Mouse (Mus musculus) retina, adult 2 months (tissue): ENCODE data around the gene Tvp23b.

Experiments used
- DNase-seq: peaks from one replicate; pipeline ENCODE4 v3.0.0-alpha.2; 2012; ENCODE audit warnings: low read depth, low spot score

Tvp23b gene

DNA sequence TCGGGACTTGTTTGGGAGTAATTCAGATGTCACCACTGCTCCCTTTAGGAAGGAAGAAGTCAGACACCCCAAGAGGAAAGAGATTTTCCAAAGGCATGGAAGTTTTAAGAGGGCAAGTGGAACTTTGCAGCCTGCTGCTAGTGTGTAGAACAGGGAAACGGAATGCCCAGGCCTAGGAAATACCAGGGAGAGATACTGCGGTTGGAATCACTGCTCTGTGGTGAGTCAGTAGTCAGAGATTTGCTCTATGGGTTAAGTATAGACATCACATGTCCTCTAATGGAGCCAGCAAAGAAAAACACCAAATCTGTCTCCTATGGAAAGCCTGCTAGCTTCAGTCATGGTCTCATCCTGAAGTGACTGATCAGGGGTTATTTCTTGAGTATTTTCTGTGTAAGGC lies 60.9 kb downstream of the Tvp23b start:
- DNase-seq: no peak

DNA sequence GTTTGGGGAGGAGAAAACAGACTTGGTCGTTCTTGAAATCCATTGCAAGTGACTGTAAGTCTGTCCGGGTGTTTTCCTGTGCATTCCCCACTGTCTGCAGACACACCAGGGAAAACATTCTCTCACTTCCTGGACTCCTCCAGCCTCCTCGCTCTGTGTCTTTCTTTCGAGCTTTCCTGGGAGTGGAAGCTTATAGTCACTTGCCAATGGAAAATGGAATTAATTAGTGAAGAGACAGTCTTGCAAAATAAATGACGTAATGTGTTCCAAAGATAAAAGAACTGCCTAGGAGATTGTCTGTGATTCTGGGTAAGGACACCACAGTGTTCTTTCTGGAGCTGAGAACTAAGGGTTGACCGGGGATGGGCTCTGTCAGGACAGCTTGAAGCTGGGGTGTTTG lies 64.3 kb downstream of the Tvp23b start:
- no peak for DNase-seq

DNA sequence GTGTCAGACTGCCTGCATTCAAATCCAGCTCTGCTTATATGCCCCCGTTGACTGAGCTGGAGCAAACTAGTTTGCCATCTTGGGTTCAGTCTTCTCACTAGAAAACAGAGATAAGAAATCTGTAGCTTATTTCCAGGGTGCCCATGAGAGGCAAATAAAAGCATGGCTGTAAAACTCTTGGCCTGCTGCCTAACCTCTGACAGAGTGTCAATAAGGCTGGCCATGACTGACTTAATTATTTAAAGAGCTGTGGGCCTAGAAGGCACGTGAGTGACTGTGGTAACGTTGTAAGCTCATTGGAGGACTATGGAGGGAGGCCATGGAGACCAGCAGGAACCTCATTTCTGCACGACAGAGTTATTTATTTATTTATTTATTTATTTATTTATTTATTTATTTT lies 66.3 kb downstream of the Tvp23b start:
- DNase-seq: no peak

GRCm38 (mm10) chr11:62949548-62949947 lies 70.3 kb downstream of the Tvp23b start:
- DNase-seq: no peak

GRCm38 (mm10) chr11:62951012-62951411 lies 71.8 kb downstream of the Tvp23b start, which contains the start of gene Cdrt4:
Cdrt4 (plus strand) TSS chr11:62951193.
- no peak for DNase-seq

DNA sequence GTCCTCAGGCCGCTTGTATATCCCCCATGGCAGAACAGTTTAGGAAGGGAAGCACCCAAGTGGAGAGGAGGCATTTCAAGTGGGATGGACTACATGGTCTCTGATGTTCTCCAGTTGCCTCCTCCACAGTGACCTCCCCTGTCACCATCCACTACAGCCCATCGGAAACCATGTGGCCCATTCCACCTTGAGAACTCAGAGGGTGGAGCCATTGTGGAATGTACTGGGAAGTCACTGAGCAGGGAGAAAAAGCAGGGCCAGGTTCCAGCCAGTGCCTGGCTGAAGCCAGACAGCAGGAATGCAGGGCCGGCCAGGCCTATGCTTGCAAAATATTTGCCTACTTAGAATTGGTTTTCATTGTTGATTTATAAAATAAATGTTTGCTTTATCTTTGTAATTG lies 75.5 kb downstream of the Tvp23b start:
- DNase-seq: no peak

DNA sequence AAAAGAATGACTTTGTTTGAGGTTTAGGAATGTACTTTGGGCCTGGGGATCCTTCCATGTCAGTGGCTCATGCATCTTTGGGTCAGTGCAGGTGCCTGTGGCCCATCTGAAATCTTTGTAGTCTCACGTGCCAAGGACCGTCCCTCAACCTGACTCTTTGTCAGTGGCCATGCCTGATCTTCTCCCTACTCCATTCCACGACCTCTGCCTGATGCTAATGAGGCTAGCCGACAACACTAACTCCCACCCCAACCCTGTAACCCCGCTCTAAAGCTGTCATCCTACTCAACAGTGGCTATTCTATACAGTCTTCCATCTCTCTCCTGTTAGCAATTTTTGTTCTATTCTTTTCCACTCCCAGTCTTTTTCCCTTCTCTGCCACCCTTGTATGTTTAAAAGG lies 75.9 kb downstream of the Tvp23b start:
- DNase-seq: no peak

- no peak for DNase-seq
These were observed 76.5 kb downstream of the Tvp23b start for GRCm38 (mm10) chr11:62955776-62956175.

DNA sequence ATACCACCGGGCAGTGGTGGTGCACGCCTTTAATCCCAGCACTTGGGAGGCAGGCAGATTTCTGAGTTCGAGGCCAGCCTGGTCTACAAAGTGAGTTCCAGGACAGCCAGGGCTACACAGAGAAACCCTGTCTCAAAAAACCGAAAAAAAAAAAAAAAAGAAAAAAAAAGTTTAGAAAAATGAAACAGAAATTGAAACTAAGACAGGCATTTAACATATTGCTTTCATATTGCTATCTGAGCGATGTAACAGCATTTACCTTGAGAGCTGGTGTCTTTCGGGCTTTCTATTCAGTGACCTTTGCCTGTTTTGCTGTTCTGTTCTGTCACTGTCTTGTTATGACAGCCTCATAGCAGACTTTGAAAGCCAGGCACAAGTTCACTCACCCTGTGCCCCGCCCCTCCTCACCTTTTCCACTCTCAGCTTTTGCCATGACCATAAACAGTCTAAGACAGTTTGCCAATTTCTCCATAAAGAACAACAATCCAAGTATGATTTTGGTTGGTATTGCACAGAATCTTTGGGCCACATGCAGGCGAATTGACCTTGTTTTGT lies 78.4 kb downstream of the Tvp23b start:
- no peak for DNase-seq

- DNase-seq: no peak
These were observed 84.0 kb downstream of the Tvp23b start for GRCm38 (mm10) chr11:62963292-62963691.

GRCm38 (mm10) chr11:62966424-62966764 lies 87.1 kb downstream of the Tvp23b start:
- DNase-seq: no peak
